Mouse (Mus musculus) forebrain, embryonic 12.5 days (tissue): Measurements from ENCODE around the gene Gprc5a. TPM values are rescaled to one million over a fixed set of nuclear protein-coding genes. Genes with fewer than 3 reads are reported as not detected.

ENCODE experiments used
- ATAC-seq: fragments of 200-750 bp; cut with Nextera tagmentation; 2 replicates; pipeline ENCODE4 v1.8.0; 2017; ENCODE audit warnings: moderate TSS enrichment; ENCODE audit not compliant: low FRiP score
- H3K27ac ChIP-seq: fragments of 300-500 bp; sonication (generic); 2 replicates; pipeline ENCODE4 v1.5.1; 2016; ENCODE audit warnings: mild to moderate bottlenecking
- H3K27me3 ChIP-seq: fragments of 300-500 bp; sonication (generic); 2 replicates; pipeline ENCODE4 v1.6.1; 2016; ENCODE audit warnings: mild to moderate bottlenecking
- H3K36me3 ChIP-seq: fragments of 300-500 bp; sonication (generic); replicated peaks from 2 replicates; pipeline ENCODE4 v1.6.1; 2016; ENCODE audit warnings: mild to moderate bottlenecking
- H3K4me1 ChIP-seq: fragments of 300-500 bp; sonication (generic); 2 replicates; pipeline ENCODE4 v1.6.1; 2016
- H3K4me2 ChIP-seq: fragments of 300-500 bp; sonication (generic); 2 replicates; pipeline ENCODE4 v1.6.1; 2016; ENCODE audit warnings: mild to moderate bottlenecking, moderate library complexity
- H3K4me3 ChIP-seq: fragments of 300-500 bp; sonication (generic); replicated peaks from 2 replicates; pipeline ENCODE4 v1.5.1; 2016; ENCODE audit warnings: mild to moderate bottlenecking
- H3K9ac ChIP-seq: fragments of 300-500 bp; sonication (generic); 2 replicates; pipeline ENCODE4 v1.6.1; 2016; ENCODE audit warnings: mild to moderate bottlenecking
- H3K9me3 ChIP-seq: fragments of 300-500 bp; sonication (generic); 2 replicates; pipeline ENCODE4 v1.6.1; 2016
- WGBS: fragments of 180-500 bp; shearing (Covaris S2); methylation state at CpG from one replicate; pipeline ENCODE4 v1.1.7; 2016; 5-methylcytosine and 5-hydroxymethylcytosine counted together
- polyA plus RNA-seq: library from polyadenylated mRNA; unstranded; fragments of >200 nt; fragmentation: Nextera tagmentation; extraction: Ambion mirVana; gene quantifications from 2 replicates; pipeline ENCODE4 v1.2.1, GENCODE M21; 2016

The Gprc5a gene
- polyA plus RNA-seq, 1 experiment from 2014 or later = 1.7 TPM

DNA sequence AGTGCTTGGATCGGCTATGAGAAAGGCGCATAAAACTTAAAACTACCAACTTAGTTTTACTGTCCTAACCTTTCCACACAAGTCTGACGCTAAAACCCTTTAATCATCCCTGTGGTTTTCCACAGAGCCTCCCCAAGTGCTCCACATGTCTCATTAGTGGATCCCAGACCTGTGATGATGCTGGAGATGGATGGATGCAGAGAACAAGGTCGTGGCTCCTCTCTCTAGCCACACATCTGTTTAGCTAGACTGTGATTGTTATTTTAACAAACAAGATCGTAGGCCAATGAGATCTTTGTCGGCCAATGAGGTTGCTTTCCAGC is 47.6 kb downstream of the Gprc5a start:
- H3K27ac ChIP-seq = no peak overlapping the region
- no peak for ATAC-seq
- no peaks in the 10 kb centered on the region for H3K27me3 ChIP-seq
- no peaks in the 10 kb centered on the region for H3K36me3 ChIP-seq
- H3K9ac ChIP-seq = no peak overlapping the region
- 22% methylated on average over 6 of the region's 6 CpGs for WGBS
- H3K4me1 ChIP-seq = peaks cover 12% of the 10 kb centered on the region
- H3K9me3 ChIP-seq = no peaks in the 10 kb centered on the region
- no peak overlapping the region for H3K4me3 ChIP-seq
- H3K4me2 ChIP-seq = no peak overlapping the region

DNA sequence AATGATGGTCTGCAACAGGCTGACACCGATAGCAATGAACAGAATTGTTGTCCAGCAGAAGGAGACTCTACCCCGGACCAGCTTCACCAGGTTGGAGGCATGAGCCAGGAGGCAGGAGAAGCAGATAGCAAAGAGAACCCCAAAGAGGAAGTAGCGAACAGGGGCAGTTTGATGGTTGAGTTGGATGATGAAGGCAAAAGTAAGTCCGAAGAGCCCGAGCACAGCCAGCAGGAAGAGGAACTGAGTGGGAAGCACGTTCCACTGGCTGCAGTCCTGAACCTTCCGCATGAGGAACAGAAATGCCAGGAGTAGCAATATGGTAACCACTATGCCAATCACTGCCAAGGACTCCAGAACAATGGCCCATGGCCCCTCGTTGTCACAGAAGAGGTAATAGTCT is 51.0 kb downstream of the Gprc5a start:
- Histone ChIP-seq H3K27ac (no peak overlapping the region), H3K4me1 (peaks cover 12% of the 10 kb centered on the region), H3K4me3 (no peak overlapping the region), H3K27me3 (no peaks in the 10 kb centered on the region), H3K9me3 (no peaks in the 10 kb centered on the region), H3K36me3 (no peaks in the 10 kb centered on the region), H3K9ac (no peak overlapping the region), H3K4me2 (no peak overlapping the region)
- no peak for ATAC-seq
- WGBS = 96% methylated on average over 8 of the region's 8 CpGs

DNA sequence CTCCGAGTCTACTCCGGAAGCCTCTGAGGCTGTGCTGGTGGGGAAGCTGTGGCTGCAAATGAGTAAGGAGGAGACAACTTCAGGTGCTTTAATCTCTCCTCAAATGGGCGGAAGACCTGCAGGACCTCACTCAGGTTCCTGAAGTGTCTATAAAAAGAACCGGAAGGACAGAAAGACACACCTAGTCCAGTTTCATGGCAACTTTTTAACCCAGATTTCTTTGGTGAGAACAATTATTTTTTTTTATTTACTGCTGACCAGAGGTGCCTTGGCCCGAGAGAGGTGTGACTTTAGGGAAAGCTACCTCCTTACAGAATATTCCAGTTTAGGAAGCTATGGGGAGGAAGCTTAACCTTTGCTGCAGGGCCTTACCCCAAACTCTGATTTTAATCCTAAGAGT is 52.7 kb downstream of the Gprc5a start, which contains the start of gene Gprc5d:
Gene Gprc5d, minus strand, starts transcription at position 101 of the 400 bp plus-strand sequence.
- WGBS = 91% methylated on average over 5 of the region's 5 CpGs
- no peak within 1 kb of the TSS for H3K4me3 ChIP-seq
- H3K36me3 ChIP-seq = no peaks in the 10 kb centered on the region
- no peak within 1 kb of the TSS for H3K27ac ChIP-seq
- H3K27me3 ChIP-seq = no peaks in the 10 kb centered on the region
- H3K9ac ChIP-seq = no peak within 1 kb of the TSS
- no peaks in the 10 kb centered on the region for H3K9me3 ChIP-seq
- no peak for ATAC-seq
- peaks cover under 1% of the 10 kb centered on the region; the same call in 1 of the 2 replicates for H3K4me1 ChIP-seq
- no peak within 1 kb of the TSS for H3K4me2 ChIP-seq

DNA sequence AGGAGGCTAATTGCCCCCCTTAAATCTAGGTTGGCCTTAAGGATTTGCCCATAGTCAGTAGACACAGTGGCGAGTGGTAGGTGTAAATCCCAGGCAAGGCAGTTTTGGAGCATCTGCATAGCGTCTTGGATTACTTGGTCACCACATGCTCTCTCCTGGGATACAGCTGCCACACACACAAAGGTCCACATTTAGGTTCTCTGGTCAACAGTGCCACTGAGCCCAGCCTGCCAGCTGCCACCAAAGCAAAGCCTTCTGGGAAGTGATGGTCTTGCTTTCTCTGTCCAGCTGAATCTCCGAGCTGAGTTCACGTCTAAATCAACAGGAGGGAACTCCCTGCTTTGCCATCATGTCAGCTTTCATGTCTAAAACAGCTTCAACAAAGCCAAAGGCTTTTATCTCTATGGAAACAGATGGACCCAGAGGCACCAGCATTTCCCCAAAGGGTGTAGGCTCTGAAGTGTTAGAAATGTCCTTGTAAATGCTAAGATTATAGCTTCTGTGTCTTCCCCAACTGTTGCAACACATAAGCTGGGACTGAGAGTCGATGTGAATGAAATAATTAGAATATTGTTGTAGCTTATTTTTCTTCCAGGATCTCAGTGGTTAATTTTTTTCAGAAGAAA is 59.4 kb downstream of the Gprc5a start:
- whole genome bisulfite sequencing = 73% methylated on average over 5 of the region's 5 CpGs
- no peaks in the 10 kb centered on the region for H3K27me3 ChIP-seq
- H3K9ac ChIP-seq = no peak overlapping the region
- no peak overlapping the region for H3K27ac ChIP-seq
- H3K36me3 ChIP-seq = no peaks in the 10 kb centered on the region
- H3K4me2 ChIP-seq = no peak overlapping the region
- peaks cover 4% of the 10 kb centered on the region; the same call in 1 of the 2 replicates for H3K4me1 ChIP-seq
- no peaks in the 10 kb centered on the region for H3K9me3 ChIP-seq
- ATAC-seq = no peak
- H3K4me3 ChIP-seq = no peak overlapping the region

DNA sequence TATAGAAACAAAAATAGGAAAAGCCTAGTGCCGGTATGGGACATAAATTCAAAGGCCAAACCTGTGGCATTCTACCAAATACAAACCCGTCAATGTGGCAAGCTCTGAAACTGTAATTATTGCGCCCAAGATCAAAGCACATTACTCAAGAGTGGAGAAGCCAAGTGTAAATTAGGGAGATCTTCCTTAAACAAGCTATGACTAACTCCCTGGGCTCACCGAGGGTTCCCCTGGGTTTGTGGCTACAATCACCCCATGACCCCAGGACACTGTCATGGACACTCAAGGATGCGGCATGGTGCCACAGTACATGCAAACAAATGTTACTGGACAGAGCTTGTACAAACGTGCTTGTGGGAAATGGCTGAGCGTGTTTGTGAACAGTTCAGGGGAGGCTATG is 67.6 kb downstream of the Gprc5a start:
- H3K9ac ChIP-seq = no peak overlapping the region
- H3K4me3 ChIP-seq = no peak overlapping the region
- H3K27me3 ChIP-seq = no peaks in the 10 kb centered on the region
- H3K27ac ChIP-seq = no peak overlapping the region
- 91% methylated on average over 7 of the region's 7 CpGs for WGBS
- H3K36me3 ChIP-seq = no peaks in the 10 kb centered on the region
- peaks cover 10% of the 10 kb centered on the region for H3K4me1 ChIP-seq
- no peak for ATAC-seq
- H3K4me2 ChIP-seq = no peak overlapping the region
- H3K9me3 ChIP-seq = no peaks in the 10 kb centered on the region

DNA sequence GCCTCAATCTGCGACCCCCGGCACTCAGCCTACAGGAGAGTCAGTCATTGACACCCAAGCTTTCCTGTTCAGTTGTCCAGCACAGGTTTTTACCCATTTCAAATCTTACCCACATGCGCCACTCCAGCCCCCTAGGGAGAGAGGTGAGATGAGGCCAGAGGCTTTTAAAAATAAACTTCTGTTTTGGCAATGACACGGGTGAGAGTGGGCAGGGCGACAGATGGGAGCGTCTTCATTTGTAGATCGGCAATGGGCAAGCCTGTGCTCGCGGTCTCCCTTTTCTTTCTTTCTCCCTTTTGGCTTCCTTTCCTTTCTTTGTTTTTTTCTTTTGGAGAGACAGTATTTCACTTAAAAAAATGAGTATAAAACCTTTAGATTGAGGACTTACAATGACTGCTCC is 68.0 kb downstream of the Gprc5a start:
- no peaks in the 10 kb centered on the region for H3K9me3 ChIP-seq
- H3K27ac ChIP-seq = no peak overlapping the region
- no peaks in the 10 kb centered on the region for H3K27me3 ChIP-seq
- 94% methylated on average over 9 of the region's 9 CpGs for WGBS
- H3K4me3 ChIP-seq = no peak overlapping the region
- no peak overlapping the region for H3K4me2 ChIP-seq
- no peak for ATAC-seq
- peaks cover 10% of the 10 kb centered on the region for H3K4me1 ChIP-seq
- no peaks in the 10 kb centered on the region for H3K36me3 ChIP-seq
- H3K9ac ChIP-seq = no peak overlapping the region

Other genes with a start within 250 kb of the Gprc5a start
- 1.7 and 1.8 TPM in 2 replicates for gene Crebl2, start 235.5 kb upstream of the Gprc5a start, polyA plus RNA-seq
- gene Gpr19, start 167.1 kb upstream of the Gprc5a start, polyA plus RNA-seq = 38.5 and 45.6 TPM in 2 replicates
- 36.4 and 40.5 TPM in 2 replicates for gene Cdkn1b, start 145.2 kb upstream of the Gprc5a start, polyA plus RNA-seq
- gene Apold1, start 83.9 kb upstream of the Gprc5a start, polyA plus RNA-seq = 3.7 and 3.9 TPM in 2 replicates
- gene Ddx47, start 54.0 kb upstream of the Gprc5a start, polyA plus RNA-seq = 91.3 and 93.0 TPM in 2 replicates
- gene Gprc5d, start 52.6 kb downstream of the Gprc5a start, polyA plus RNA-seq = not detected in 2 replicates
- 48.8 and 52.2 TPM in 2 replicates for gene Fam234b, start 132.3 kb downstream of the Gprc5a start, polyA plus RNA-seq
- gene Hebp1, start 132.4 kb downstream of the Gprc5a start, polyA plus RNA-seq = 2.8 and 3.6 TPM in 2 replicates
- 0.49 and 0.69 TPM in 2 replicates for gene Gsg1, start 188.7 kb downstream of the Gprc5a start, polyA plus RNA-seq
- gene Pbp2, start 244.8 kb downstream of the Gprc5a start, polyA plus RNA-seq = not detected in 2 replicates